Mouse (Mus musculus) layer of hippocampus, adult 18-20 months (tissue): ENCODE data around the gene Spo11. TPM values are rescaled to one million over a fixed set of nuclear protein-coding genes. Genes with fewer than 3 reads are reported as not detected.
A peak's percentile ranks its signal among the peaks of the same experiment; 100 is the strongest.

Experiments
- DNase-seq, 2 experiments: peaks; one replicate each; pipeline ENCODE4 v3.0.0; 2022; ENCODE audit warnings: low spot score in 2 of 2
- total RNA-seq, 2 experiments: library from RNA; stranded (reverse); gene quantifications; 2 replicates each; pipeline ENCODE4 v1.2.3; 2021

Spo11 gene
- total RNA-seq, 2 experiments from 2014 or later: not detected

DNA sequence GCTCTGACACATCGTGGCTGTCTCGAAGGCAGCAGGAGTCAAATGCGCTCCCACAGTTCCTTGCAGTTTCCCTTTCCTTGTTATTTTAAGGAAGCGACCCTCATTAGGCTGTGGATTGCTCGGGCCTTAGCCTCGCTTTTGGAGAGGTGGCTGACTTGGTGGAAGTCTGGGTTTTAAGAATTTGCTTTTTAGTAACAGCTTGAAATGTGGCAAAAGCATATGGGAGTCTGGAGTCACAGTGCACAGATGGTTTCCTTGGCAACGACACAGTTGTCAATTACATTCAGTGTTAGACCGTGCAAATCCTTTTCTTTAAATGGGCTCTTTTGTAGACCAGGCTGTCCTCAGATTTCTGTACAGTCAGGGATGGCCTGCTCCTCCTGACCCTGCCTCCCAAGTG, 23.4 kb downstream of the Spo11 start:
- DNase-seq: peak; percentile 56 to 88

DNA sequence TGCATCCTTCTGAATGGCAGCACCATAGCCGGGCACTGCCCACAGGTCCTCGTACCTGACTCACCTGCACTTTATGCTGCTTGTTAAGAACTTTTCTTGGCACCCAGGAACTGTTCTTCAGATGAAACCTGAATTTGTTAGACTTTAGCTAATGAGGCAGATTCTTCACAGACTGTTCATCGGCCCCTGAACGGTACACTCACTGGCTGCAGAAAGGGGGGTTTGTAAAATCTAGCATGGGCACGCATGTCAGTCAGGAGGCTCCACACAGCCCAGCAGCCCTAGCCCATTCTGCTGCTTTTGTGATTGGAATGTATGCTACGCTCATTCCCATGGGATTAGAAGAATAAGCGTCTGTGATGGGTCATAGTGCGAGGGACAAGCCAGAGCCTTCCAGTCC, 26.2 kb downstream of the Spo11 start:
- DNase-seq: no peak

DNA sequence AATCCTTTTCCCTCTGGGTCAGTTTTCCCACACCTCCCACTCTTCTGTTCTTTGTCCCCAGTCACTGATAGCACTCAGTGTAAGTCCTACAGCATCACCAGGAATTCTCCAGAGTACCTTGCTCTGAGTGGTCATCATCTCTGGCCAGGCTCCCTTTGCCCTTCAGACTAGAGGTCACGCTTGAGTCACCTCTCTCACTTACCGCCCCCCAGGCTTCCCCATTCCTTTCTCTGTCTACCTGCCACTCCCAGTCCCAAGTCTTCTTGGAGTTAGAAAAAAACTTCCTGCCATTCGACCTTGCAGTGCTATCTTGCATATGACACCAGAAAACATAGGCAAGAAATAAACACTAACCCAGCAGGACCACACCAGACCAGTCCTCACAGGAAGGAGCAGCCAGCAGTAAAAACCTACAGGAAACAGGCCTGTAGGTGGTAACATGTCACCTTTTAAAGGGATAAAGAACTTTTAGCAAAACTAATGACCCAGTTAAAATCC, 32.8 kb downstream of the Spo11 start:
- no peak for DNase-seq

DNA sequence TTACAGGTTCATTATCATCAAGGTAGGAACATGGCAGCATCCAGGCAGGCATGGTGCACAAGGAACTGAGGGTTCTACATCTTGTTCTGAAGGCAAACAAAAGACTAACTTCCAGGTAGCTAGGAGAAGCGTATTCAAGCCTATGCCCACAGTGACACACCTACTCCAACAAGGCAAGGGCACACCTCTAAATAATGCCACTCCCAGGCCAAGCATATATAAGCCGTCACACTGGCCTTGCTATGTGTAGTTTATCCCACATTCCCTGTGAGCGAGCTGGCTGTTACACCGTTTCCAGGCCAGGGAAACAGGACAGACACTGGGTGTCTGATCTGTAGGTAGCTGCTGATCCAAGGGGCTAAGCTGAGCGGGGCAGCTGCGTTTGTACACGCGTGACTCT, 33.9 kb downstream of the Spo11 start:
- DNase-seq: no peak

DNA sequence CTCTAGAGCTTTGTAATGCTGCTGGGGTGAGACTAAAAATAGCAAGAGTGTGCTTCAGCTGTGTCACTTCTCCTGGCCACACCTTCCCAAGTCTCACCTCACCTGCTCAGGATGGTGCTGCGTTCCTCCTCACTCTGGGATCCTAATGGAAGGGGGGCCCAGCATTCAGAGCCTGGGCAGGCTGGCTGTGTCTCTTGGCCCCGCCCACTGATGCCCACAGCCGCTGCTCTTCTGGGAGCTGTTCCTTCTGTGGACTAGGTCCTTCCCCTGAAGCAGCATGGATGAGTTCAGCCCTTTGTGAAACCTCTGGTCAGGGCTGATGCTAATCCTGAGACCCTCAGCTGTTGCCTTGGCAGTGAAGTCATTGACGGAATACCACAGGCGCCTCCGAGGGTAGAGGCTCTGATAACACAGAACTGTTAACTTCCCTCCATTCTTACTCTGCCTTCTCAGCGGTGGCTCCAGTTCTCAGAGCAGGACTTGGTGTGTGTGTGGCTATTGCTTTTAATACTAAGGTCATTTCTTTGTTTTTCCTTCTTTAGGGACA, 37.3 kb downstream of the Spo11 start:
- no peak for DNase-seq

DNA sequence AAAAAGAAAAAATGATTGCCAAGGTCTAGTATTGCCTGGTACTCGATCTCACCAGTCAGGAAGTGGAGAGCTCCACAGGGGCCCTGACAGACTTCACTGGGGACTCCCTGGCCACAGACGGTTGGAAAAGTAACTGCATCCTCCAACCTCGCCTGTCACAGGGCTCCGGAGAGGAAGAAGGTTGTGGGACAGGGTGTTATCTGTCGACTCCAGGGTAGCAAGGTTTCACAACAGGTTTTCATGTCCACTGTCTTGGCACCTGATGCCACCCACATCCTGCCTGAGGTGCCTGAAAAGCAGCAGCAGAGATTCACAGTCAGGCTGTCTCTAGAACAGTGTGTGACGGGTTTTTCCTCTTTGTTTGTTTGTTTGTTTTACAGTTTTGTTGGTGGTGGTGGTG, 40.4 kb downstream of the Spo11 start:
- no peak for DNase-seq

DNA sequence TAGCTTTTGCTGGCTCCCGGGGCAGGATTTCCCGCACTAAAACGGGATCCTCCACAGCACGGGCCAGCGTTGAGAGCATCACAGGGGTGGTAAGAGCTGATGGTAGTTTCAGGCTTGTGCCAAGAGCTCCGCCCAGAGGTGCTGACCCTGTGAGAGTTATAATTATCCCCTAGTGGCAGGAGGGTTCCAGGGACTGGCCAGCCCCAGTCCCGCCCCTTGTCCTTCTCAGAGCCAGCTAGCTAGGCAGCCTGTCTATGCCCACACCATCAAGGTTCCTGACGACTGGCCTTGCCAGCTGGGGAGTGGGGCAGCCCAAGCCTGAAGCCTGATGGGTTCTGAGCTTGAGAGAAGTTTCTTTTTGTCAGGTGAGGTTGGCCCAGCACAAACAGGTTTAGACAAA, 41.1 kb downstream of the Spo11 start:
- no peak for DNase-seq

DNA sequence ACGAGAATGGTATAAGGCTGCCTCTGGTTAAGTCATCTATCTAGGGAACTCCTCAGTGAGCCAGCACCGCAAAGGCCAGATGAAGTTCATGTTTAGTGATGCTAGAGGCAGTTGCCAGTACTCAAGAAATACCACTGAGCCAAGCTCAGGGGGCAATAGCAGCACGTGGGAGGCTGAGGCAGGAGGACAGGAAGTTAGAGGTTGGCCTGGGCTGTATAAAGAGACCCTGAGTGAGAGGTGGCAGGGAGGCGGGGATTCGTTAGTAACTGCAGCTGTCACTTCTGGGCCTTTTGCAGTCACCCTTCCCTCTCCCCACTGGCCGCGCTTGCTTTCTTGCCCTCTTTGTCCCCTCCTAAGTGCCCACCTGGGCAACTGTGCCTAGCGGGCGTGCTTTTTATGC, 41.8 kb downstream of the Spo11 start:
- no peak for DNase-seq

DNA sequence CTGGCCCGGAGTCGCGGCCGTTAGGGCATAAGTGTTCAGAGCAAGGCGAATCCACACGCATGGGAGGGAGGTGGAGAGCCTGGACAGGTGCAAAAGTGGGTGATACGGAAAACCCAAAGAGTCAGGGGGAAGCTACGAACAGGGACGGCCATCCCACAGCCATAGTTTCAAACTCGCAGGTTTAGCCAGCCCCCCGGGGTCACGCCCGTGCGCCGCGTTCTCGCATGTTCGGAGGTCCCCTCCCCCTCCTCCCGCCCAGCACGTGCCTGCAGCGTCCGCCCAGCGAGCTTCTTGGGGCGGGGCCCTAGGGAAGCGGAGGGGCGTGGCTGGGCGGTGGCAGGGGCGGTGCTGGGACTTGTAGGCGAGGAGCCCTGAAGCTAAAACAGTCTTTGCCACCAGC, 42.3 kb downstream of the Spo11 start:
- peak; percentile 75 to 82 for DNase-seq

DNA sequence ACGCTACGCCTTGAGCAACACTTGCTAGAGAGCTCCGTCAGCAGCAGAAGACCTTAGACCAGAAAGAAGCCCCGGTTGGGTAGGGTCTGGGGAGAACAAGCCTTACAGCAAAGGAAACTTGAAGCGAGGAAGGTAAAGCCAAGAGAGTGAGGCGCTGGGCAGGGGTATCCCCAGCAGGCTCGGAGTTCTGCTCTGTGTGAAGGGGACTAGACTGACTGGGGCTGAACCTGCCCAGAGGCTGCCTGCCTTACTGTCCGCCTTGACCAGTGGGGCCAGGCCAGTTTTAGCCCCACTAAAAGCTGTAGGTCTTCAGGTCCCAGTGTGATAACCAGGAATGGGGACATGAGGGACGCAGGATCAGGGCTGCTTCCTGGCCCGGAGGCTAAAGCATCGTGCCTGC, 42.9 kb downstream of the Spo11 start, which contains the start of gene Rbm38:
Rbm38 (plus strand) TSS at position 69 of the 400 bp plus-strand sequence.
- DNase-seq: no peak

DNA sequence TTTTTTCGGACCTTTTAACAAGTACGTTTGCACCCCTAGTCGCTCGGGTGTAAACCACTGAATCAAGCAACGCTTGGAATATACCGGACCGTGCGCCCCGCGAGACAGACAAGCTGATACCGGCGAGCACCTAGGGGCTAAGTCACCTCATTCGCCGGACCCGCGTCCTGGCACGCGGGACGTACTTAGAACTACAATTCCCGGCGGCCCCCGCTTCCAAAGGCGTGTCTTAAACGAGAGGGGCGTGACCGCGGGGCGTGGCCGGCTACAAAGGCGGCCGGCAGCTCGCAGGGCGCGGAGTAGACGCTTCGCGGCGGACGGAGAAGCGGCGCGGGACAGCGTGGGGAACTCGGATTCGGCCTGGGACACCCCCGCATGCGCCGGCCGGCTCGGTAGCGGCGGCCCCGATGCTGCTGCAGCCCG, 44.1 kb downstream of the Spo11 start:
- DNase-seq: peak; percentile 84 to 94

DNA sequence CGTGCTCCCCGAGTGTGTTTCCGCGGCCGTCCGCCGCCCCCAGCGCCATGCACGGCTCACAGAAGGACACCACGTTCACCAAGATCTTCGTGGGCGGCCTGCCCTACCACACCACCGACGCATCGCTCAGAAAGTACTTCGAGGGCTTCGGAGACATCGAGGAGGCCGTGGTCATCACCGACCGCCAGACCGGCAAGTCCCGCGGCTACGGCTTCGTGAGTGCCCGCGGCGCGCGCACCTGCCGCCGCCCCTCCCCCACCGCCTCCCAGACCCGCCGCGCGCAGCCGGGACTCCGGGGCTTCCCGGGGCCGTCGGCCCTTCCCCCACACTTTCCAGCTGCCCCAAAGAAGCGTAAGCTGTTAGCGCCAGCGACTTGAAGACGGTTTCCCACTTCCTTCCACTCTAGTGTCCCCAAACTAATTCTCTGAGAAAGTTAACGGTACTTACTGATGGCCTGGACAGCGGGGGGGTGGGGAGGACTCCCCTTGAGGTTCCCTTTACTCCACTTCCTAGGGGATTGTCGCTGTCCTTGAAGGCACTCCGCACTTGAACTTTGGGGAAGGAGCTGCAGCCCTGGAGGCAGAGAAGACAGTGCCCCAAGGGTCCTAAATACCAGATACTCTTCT, 44.7 kb downstream of the Spo11 start:
- DNase-seq: no peak

DNA sequence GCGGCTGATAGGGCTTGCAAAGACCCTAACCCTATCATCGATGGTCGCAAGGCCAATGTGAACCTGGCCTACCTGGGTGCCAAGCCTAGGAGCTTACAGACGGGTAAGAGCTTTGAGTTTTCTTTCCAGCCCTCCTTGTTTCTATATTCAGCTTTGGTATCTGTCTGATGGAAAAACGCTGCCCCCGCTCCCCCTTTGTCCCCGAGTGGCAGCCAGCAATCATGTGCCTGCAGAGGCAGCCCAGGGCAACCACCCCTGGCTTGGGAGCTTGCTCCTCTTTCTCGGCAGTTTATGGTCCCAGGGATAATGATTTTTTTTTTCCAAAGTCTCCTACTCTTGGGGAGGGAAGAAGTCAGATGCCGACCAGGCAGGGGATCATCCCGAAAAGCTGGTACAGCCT, 45.3 kb downstream of the Spo11 start:
- DNase-seq: no peak

DNA sequence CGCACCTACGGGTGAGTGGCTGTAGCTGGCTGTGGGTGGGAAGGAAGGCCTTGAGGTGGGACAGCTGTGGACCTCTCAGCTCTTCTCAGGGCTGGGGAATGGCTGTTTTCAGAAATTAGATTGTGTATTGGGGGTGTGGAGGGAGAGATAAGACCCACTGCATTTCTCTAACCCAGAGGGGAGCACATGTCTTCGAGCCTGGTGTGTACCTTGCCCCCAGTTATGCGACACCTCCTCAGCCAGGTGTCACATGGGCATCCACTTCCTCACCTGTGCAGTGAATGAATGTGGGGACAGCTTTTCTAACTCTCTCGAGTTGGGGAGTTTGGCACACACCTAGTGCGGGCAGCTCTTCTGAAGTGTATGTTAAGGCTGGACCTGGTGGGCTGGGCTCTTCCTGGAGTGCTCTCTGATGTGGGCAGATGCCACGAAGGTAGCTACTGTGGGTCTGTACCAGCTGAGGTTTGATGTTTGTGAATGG, 45.9 kb downstream of the Spo11 start:
- DNase-seq: no peak

DNA sequence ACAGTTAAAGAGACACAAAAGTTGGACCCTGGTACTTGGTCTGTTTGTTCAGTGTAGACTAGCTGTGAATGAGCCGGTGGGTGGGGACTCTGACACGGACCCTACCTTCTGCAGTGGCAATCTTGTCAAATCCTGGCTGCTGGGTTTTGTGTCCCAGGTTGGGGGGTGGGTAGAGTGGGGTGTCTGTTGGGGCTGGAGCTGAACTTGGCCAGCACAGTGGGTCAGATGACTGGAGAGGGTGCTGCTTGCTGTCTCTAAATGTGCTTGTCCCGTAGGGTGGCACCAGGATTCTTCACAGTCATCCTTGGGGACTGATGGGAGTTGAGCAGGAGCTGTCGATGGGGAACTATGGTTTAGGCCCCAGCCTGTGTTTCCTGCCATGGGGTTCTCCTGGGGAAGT, 46.5 kb downstream of the Spo11 start:
- no peak for DNase-seq

DNA sequence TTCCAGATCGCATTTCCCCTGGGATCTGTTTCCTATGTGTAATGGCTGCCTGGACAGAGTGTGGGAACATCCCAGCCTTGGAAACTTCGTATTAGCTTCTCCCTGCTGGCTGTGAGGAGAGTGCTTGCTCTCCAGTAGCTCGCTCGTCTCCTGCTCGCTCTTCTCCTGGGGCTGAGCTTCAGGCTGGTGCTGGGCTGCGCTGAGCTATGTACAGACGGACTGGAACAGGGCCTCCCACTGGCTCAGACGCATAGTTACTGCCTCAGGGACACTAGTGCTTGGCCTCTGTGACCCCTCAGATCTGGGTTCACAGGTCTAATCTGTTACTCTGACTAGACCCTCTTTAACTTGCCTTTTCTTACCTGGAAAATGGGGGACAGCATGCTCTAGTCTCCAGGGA, 46.9 kb downstream of the Spo11 start:
- DNase-seq: no peak

DNA sequence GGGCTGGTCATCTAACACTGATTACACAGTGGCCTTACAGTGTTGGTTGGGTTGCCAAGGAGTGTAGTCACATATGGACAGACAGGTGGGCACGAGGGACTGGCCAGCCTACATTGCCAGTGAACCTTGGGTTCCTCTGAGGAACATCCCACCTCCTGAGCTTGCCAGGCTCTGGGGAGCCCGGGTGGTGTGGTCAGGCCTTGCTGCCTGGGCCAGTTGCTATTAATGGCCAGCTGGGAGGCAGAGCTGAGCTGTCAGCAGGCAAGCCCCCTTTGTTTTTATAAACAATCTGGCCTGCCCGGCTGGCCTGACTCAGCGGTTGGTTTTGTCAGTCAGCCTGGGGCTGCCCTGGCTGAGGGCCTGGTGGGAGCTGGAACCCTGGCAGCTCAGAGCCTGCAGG, 47.4 kb downstream of the Spo11 start:
- no peak for DNase-seq

DNA sequence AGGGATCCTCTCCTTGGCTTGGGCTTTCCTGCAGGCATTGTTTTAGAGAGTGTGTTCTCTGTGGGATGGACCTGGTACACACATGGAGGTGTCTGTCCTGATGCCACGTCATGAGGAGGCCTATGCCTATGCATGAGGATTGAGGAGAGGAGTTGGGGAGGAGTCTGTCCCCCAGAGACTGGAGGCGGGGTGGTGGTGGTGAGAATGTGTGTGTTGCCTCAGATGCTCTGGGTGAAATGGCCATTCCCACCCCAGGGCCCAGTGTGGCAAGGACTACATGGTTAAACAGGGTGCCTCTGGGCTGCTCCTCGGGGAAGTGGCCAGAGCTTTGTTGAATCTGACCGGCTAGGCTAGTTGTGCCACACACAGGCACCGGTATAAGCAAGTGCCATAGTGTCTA, 48.8 kb downstream of the Spo11 start:
- DNase-seq: no peak

DNA sequence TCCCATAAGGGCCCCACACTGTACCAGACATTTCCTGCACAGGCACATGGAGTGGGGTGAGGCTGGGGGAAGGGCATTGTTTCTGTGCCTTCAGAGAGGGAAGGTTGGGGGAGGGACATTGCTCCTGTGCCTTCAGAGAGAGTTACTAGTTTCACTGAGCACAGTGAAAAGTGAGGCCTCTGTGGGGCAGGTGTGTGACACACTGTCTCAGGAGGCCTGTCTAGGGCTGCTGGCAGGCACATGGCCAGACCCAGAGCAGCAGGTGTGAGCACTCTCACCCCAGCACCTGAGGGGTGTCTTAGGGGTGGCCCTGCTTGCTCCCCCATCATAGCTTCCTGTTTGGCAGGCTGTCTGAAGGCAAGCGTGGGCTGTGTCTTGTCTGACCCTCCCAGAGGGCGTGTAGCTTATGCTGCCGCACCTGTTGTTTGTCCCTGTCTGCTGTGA, 49.2 kb downstream of the Spo11 start:
- no peak for DNase-seq

DNA sequence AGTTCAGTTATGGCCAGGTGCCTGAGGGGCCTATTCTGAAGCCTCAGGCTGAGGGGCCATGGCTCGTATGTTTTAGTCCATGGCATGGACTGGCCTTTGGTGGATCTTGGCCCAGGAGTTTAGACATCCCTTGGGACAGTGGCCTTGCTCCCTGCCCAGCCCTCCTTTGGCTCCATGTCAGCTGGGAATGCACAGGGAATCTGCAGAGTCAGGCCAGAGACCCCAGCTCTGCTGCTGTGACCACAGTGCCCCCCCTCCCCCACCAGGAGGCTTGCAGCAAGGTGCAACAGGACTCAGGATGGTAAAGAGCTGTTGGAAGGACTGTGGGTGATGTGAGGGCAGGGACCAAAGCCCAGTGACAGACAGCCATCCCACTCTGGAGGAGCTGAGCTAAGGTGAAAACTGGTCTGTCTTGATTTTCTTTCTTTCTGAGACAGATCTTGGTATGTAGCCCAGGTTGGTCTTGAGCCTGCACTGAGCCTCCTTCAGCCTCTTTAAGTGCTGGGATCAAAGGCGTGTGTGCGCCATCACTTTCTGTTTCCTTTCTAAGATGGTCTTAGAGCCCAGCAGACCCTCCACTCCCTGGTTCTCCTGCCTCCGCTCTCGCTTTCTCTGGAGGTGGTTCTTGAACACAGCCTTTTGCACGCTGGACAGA, 49.8 kb downstream of the Spo11 start:
- DNase-seq: no peak

DNA sequence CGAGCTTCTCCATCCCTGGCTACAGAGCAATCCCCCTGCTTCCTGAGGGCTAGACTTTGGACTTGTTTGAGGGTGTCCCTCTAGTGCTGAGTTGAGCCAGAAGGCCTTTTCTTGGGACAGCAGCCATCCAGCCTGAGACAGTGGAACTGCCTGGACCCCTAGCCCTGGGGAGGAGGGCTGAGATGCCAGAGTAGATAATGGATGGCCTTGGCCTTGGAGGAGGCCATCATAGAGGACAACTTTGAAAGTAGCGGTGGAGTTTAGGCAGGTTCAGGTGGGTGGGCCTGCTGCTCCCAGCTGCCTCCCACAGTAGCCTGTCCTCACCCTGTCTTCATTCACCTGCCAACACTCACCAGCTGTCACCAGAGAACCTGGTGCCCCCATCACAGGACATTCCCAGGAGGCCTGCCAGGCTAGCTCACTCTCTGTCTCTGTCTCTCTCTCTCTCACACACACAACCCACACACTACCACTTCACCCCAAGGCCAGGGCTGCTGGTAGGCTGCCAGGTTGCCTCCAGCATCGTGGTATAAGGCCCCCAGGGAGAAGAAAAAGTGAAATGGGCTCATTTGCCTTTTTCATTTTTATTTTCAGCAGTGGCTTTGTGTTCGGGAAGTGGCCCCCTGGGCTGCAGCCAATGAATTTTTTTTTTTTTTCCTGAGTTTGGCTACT, 50.5 kb downstream of the Spo11 start:
- DNase-seq: no peak

DNA sequence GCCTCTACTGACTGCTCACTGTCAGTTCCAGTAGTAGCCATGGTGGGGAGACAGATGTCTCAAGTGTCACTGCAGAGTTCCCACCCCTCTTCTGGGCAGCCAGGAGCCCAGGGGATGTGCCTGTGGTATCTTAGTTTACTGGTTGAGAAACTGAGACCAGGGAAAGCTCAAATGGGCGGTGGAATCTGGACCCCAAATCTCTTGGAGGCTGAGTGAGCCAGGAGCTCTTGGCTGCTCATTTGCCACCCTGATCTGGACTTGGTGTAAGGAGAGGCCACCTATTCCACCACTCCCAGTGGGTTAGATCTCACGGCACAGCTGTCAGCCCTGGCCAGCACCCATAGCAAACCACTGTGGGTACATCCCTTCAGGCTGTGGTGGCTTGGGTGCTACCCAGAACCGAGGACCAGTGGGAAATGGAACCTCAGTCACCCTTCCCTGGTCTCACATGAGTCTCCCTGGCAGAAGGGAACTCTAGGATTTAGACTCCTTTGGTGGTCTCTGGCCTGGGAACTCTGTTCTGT, 51.1 kb downstream of the Spo11 start:
- no peak for DNase-seq
